Mouse (Mus musculus) thymus, postnatal 0 days (tissue): ENCODE results near the gene Gsto1. TPM values are rescaled to one million over a fixed set of nuclear protein-coding genes. Genes with fewer than 3 reads are reported as not detected.

Source experiments
- polyA plus RNA-seq: library from polyadenylated mRNA; unstranded; fragments of >200 nt; fragmentation: Nextera tagmentation; extraction: Ambion mirVana; gene quantifications from 2 replicates; pipeline ENCODE4 v1.2.1, GENCODE M21; 2015

The Gsto1 gene
- polyA plus RNA-seq, 1 experiment from 2014 or later = 157 TPM

Other genes starting within 250 kb of the Gsto1 start
- 0.68 and 0.82 TPM in 2 replicates for gene Col17a1, start 162.9 kb upstream of the Gsto1 start, polyA plus RNA-seq
- 165 and 186 TPM in 2 replicates for gene Sfr1, start 123.3 kb upstream of the Gsto1 start, polyA plus RNA-seq
- 0.39 and 0.52 TPM in 2 replicates for gene Gsto2, start 10.6 kb downstream of the Gsto1 start, polyA plus RNA-seq
- gene Cfap43, start 64.3 kb downstream of the Gsto1 start, polyA plus RNA-seq = 0.20 and 0.35 TPM in 2 replicates
- 20.9 and 21.1 TPM in 2 replicates for gene Itprip, start 64.3 kb downstream of the Gsto1 start, polyA plus RNA-seq
- gene Cfap58, start 82.7 kb downstream of the Gsto1 start, polyA plus RNA-seq = 0.09 and 0.18 TPM in 2 replicates